Mouse (Mus musculus) olfactory bulb, adult 2 months (tissue): ENCODE data around the gene 1700023F06Rik.

Experiments used
- CTCF ChIP-seq: fragments of 200-500 bp; IDR thresholded peaks from 2 replicates; pipeline ENCODE4 v1.5.1; 2012; ENCODE audit warnings: low read depth, mild to moderate bottlenecking, low read length, moderate library complexity; ENCODE audit not compliant: insufficient read depth
- POLR2A ChIP-seq: fragments of 200-500 bp; IDR thresholded peaks from 2 replicates; pipeline ENCODE4 v1.6.1; 2012; ENCODE audit warnings: mild to moderate bottlenecking, low read depth, low read length, moderate library complexity; ENCODE audit not compliant: insufficient read depth

DNA sequence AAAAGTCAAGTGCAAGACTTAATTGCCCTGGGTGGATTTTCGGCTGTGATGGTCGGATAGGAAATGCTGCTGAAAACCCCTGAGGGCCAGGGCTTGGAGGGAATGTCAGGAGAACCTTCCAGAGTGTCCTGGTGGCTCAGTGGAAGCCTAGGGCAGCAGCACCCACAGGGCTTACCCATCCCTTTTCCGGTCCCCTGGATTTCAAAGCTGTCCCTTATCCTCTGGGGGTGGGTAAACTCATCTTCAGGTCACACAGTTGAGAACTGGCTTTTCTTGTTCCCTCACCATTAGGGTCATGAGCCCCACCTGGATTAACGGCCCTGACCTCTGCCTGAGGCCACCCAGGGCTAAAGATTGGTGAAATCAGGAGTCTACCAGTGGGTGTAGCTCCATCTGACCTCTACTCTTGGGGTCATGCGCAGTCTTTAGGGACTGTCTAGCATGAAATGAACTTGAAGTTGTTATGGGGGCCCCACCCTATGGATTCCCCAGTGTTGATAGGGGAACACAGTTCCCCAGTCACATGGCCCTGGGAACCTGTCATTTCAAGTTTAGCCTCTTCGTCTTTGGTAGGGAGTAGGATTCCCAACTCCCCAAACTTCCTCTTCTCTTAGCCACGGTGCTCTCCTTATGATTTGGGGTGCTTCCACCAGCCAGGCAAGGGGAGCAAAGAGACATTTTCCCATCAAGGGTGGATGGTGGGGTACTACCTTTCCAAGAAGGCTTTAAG, 35.2 kb downstream of the 1700023F06Rik start:
- TF ChIP-seq CTCF (no peak), POLR2A (no peak)
